Mouse (Mus musculus) adrenal gland, adult 18-20 months (tissue): ENCODE measurements around the gene Gm7271. TPM values are rescaled to one million over a fixed set of nuclear protein-coding genes. Genes with fewer than 3 reads are reported as not detected.

Experiments used
- total RNA-seq, 2 experiments: library from RNA; stranded (reverse); gene quantifications; 1 replicate in 1 of 2; 2 replicates in 1 of 2; pipeline ENCODE4 v1.2.3; 2021

Gm7271 gene
- total RNA-seq, 2 experiments from 2014 or later: not detected

Other genes with a start within 250 kb of the Gm7271 start
- 10 to 100 TPM; 48.8 to 54.2 TPM for gene Clock, start 179.2 kb upstream of the Gm7271 start, total RNA-seq
- gene Pdcl2, start 152.9 kb upstream of the Gm7271 start, total RNA-seq: not detected
- gene Nmu, start 120.3 kb upstream of the Gm7271 start, total RNA-seq: not detected
- gene Exoc1, start 45.3 kb downstream of the Gm7271 start, total RNA-seq: 10 to 100 TPM; 36.2 to 42.2 TPM
- 1 to 10 TPM; 3.5 to 3.6 TPM for gene Cep135, start 104.7 kb downstream of the Gm7271 start, total RNA-seq
- gene C530008M17Rik, start 172.5 kb downstream of the Gm7271 start, total RNA-seq: 10 to 100 TPM in 1 of 2 experiments, 1 to 10 TPM in 1; 5.5 to 12.8 TPM